Mouse (Mus musculus) heart, postnatal 25 days (tissue): ENCODE data around the gene Gm39566. TPM values are rescaled to one million over a fixed set of nuclear protein-coding genes. Genes with fewer than 3 reads are reported as not detected.

Experiments
- DNase-seq: peaks from one replicate; pipeline ENCODE4 v3.0.0; 2022; ENCODE audit warnings: low spot score
- intact Hi-C: fragments of 180-260 bp; cut with DNase I; formaldehyde crosslinking; loops from one replicate; pipeline ENCODE4 v1.15.1; 2025
- total RNA-seq, 2 experiments: library from RNA; stranded (reverse); gene quantifications; 2 replicates each; pipeline ENCODE4 v1.2.3; 2021

Gene Gm39566
- total RNA-seq, 2 experiments from 2014 or later = not detected

DNA sequence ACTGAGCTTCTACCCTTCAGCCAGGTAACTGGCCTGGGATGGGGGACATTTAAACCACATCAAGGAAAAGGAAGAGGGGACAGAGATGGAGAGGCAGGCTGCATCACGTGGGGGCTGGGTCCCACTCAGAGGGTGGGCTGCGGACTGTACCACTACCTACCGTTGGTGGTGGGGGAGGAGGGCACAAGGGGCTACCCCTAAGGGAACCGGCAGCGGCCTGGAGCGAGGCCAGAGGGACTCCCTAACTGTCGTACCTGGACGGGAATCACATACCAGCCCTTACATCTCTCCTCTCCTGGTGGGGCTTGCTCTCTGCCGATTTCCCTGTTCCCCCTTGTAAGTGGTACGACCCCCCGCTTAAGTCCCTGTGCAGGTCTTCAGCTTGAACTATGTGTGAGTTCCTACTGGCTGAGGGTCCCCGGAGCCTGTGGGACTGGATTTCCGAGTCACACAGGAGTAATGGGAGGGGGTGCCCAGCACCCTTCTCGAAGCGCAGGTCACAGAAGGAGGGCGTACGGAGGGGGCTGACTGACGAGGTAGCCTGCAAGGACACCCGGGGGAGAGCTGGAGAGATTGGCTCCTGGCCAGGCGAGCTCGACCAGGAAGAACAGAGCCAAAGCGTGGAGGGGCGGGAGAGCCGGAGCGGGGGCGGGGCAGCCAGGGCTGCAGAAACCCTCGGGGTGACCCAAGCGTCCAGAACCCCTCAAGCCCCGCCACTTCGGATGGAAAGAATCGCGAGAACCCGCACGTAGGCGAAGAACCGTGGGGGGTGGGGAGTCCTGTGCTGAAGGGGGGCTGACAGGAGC lies 14.5 kb downstream of the Gm39566 start:
- intact Hi-C loops = no loop called here
- no peak for DNase-seq

DNA sequence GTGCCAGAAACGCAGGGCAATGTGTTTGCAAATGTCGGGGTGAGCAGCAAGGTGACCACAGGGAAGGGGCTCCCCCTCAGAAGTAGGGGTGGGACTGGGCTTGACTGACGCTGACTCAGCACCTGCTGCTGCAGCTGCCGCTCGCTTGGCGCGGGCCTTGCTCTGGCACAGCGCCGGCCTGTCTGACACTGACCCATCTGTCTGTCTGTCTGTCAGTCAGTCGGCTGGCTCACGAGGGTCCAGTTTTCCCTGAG lies 15.0 kb downstream of the Gm39566 start:
- DNase-seq = no peak
- intact Hi-C loops = no loop called here

DNA sequence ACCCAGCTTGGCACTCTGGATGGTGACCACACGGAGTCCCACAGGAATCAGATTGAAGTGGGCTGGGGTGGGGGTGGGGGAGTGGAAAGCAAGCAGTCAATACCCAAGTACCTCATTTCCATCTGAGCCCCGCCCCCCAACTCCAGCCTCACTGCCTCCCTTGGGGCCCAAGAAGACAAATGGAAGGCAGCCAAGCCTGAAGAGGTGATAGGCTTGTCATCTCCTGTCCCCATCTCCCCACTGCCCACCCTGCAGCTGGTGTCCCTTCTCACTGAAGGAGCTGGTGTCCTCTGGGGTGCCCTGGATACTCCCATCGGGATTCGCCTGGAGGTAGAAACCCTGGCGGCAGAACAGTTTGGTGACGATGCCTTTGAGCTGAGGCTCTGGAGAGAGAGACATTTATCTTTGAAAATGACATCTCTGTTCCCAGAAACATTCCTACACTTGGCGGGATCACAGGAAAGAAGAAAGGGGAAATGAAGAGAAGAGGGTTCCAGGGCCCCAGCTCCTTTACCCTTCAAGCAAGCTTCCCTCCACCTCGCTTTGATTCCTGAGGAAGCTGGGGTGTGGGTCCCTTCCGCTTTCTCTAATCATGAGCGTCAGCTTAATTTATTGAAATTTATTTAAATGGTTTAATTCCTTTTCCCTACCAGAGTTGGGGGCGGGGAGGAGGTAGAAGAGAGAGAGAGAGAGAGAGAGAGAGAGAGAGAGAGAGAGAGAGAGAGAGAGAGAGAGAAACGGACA lies 15.5 kb downstream of the Gm39566 start:
- intact Hi-C loops = loop anchor here (2.0 to 5.0 kb wide), 2 partner anchors 37 to 102 kb away; partner anchors contain the start of genes Nlgn2, Tnfsf12 and Tnfsfm13
- no peak for DNase-seq

DNA sequence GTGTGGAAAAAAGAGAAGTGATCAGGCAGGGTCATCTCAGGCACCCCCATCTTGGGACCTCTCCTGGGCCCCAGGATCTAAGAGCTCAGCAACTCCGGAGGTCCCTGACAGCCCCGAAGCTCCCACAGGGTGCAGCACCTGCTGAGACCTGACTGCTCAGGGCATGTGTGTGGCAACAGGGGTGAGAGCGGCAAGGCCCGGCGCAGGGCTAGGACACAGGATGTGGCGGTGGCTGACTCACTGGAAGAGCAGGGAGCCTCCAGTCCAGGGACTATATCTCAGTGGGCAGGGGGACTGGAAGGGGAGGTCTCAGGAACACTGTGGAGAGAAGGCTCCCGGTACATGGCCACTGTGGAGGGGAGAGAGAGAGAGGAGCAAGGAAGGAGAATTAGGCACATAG lies 17.2 kb downstream of the Gm39566 start:
- no peak for DNase-seq
- intact Hi-C loops = loop anchor here (2.0 to 5.0 kb wide), 2 partner anchors 39 to 101 kb away; partner anchors contain the start of genes Nlgn2, Tnfsf12 and Tnfsfm13

DNA sequence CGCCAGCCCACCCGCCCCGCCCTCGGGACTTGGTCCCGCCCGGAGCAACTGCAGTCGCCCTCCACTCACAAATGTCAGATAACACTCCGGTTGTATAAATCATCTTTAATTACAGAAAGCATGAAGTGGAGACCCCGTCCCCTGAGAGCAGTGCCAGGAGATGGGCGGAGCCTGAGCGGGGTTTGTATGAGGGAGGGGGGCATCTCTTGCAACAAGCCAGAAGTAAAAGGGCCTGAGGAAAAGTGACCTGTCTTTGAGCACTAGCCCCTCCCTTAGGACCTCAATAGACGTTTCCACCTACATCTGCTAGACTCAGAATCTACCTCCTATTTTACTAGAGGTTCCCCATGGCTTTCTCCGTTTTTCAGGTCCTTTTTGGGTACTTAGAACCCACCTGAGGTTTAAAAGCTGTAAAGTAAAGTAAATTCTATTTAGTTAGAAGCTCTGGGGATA lies 19.1 kb downstream of the Gm39566 start:
- DNase-seq = no peak
- intact Hi-C loops = loop anchor here (5.0 kb wide), 1 partner anchor 99 kb away; the partner anchor contains the start of genes Tnfsf12 and Tnfsfm13

DNA sequence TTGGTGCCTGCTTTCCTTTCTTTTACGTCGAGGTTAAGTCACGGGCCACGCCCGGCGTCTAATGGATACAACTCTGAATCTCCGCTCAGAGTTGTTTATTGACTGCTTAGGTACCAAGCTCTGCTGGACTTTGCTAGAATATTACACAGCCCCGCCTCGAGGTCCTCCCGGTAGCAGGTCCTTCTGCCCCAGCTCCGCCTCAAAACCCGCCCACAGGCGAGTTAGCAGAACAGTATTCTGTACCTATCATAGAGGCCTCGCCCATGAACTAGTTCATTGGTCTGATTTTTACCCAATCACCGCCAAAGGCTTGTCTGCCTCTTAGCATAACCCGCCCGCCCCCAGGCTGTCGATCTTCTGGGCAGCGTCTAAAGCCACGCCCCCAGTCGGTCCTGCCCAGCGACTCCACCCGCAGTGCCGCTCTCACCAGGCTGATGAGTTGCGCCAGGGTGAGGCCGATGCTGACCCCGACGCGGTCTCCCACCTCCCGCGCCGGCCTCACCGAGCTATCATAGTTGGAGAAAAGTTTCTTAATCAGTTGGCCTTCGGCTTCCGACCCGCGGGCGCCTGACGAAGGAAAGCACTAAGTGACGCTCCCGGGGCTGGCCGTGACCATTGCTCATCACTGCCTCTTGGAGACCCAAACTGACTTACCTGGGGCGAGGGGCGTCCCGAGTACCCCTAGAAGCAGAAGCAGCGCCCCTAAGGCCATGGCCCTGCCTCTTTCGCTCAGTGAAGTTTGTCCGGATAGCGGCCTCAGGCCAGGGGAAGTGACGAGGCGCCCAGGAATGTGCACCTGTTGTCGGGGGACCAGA lies 19.7 kb downstream of the Gm39566 start, which contains the start of gene Chrnb1:
Gene Chrnb1, minus strand, starts transcription at position 776 of the 815 bp plus-strand sequence.
- DNase-seq = peak; percentile 94
- intact Hi-C loops = loop anchor here (5.0 kb wide), 1 partner anchor 98 kb away; the partner anchor contains the start of genes Tnfsf12 and Tnfsfm13

DNA sequence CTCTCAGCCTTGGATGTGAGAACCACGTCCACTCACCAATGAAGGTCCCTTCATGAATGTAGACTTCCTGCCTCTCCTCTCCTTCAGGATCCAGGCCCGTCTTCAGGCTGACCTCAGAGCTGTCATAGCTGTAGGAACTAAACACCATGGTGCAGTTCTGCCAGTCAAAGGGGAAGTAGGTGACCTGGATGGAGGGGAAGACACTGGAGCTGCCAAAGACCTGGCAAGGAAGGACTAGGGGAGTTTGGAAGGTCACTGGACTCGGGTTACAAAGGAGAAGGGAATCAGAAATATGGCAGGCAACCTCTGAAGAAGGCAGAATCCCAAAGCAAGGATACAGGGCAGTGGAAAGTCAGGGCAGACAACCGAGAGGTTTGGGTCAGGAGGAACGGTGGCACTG lies 21.7 kb downstream of the Gm39566 start:
- no peak for DNase-seq
- intact Hi-C loops = no loop called here

DNA sequence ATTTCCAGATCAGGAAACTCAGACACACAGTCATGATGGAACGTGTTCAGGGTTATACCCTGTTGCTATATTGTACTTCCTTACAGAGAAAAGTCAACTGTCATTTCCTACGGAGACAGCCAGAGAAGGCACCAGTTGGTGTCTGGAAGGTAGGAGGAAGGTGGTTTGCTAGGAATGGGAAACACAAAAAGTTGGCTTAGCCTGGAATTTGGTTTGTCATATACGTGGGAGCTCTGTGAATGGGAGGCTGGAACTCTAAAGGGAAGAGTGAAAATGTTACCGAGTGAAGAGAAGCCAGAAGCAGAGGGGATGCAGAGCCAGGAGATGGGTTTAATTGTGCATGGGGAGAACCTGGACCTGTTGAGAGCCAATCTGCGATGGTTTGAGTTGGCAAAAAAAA lies 23.7 kb downstream of the Gm39566 start:
- no peak for DNase-seq
- intact Hi-C loops = no loop called here

DNA sequence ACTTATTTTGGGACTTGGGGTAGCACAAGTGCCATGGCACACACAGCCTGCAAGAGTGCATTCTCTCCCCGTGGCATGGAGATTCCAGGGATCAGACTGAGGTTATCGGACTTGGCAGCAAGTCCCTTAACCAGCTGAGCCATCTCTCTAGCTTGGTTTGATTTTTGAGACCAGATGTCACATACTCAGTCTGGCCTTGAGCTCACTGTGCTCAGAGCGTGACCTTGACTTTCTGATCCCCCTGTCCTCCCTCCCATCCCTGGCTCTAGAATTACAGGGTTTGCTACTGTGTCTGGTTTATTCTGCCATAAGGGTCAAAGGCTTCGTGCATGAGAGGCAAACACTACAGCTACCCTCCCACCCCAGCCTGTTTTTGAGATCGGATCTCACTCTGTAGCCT lies 25.7 kb downstream of the Gm39566 start:
- DNase-seq = no peak
- intact Hi-C loops = no loop called here

DNA sequence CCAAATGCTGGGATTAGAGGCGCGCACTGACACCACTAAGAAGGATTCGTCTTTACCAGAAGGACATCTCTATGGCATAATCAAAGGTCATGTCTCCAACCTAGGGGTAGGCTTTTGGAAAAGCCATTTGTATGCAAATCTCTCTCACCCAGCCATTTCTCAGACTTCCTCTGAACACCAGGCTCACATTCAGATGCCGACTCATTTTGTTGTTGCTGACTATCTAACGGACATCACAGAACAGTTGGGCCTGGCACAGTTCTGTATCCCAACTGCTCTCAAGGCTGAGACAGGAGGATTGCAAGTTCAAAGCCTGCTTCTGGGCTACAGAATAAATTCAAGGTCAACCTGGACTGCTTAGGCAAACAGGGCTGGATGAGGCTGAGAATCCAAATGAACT lies 27.8 kb downstream of the Gm39566 start:
- intact Hi-C loops = no loop called here
- DNase-seq = no peak

DNA sequence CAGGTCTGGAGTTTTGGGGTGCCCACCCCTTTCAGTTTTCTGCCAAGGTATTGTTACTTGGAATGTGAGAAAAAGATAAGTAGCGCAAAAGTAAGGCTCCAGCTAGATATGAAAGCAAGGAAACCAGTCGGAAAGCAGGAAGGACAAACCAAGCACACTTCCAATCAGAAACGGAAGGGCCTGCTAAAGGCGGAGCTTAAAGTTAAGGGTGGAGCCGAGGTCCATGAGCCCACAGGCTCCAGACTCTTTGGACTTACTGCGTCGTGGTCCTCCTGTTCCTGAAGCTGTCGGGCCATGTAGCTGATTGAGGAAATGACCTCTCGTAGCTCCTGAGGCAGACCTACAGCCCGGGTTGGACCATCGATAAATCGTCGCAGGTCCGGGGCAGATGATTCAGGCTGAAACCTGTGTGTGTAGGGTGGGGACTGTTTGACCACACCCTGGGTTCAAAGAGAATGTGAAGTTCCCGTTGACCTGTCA lies 30.3 kb downstream of the Gm39566 start:
- peak; percentile 54 for DNase-seq
- intact Hi-C loops = no loop called here

DNA sequence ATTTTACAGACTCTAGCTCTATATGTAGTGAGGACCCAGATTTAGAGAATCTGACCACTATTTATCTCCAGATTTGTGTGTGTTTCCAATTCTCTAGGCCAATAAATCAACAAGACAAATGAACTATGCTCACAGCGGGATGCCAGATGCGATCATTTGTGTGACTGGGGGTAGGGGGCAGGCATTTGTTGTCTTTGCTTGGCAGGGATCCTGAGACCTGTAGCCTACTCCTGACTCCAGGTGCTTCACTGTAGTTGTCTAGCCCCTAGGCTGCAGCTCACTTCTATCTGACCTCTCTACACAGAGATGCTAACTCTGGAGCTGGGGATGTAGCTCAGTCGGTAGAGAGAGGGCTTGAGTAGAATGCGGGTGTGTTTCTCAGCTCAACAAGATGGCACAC lies 33.3 kb downstream of the Gm39566 start:
- intact Hi-C loops = no loop called here
- no peak for DNase-seq

DNA sequence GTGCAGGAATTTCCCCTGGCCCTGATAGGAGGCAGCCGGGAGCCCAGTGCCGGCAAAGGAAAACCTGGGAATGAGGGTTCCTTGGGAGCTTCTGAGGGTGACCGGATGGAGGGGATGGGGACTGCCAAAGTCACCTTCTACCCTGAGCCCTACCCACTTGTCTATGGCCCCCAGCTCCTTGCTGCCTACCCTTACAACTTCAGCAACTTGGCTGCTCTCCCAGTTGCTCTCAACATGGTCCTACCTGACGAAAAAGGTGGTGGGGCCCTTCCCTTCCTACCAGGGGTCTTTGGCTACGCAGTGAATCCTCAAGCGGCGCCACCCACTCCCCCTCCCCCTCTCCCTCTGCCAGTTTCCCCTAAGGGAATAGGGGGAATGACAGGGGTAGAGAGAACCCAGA lies 36.1 kb downstream of the Gm39566 start:
- intact Hi-C loops = no loop called here
- no peak for DNase-seq

DNA sequence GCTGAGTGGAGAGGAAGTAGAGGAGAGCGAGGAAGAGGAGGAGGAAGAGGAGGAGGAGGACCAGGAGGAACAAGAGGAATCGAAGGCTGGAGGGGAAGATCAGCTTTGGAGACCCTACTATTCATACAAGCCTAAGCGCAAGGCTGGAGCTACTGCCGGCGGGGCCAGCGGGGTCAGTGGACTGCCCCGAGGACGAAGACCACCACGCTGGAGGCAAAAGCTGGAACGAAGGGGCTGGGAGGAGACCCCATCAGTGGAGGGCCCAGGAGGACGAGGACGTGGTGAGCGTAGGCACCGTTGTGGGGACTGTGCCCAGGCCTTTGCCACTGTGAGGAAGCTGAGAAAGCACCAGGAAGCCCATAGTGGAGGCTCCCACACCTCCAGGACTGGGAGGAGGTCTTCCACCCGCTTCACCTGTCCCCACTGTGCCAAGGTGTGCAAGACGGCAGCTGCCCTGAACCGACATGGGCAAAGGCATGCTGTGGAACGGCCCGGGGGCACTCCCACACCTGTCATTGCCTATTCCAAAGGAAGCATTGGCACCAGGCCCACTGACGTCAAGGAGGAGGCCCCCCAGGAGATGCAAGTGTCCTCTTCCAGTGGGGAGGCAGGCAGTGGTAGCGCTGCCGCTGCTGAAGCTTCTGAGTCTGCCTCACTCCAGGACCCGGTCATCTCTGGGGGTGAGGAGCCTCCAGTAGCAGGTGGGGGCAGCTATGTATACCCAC lies 36.7 kb downstream of the Gm39566 start:
- intact Hi-C loops = no loop called here
- DNase-seq = no peak

DNA sequence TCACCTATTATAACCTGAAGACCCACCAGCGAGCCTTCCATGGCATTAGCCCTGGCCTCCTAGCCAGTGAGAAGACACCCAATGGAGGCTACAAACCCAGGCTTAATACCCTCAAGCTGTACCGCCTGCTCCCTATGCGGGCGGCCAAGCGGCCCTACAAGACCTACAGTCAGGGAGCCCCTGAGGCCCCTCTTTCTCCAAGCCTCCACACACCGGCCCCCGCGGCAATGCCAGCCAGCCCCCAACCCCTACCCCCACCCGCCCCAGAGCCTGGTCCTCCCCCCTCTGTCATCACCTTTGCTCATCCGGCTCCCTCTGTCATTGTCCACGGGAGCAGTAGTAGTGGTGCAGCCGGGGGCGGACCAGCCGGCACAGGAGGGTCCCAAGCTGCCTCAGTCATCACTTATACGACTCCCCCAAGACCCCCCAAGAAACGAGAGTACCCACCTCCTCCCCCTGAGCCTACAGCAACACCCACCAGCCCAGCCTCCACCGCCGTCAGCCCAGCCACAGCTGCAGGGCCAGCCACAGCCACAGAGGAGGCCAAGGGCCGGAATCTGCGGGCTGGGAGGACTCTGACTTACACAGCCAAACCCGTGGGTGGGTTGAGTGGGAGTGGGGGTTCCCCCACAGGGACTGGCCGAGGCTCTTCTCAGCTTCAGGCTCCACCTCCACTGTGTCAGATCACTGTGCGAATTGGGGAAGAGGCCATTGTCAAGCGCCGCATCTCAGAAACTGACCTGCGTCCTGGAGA lies 37.4 kb downstream of the Gm39566 start:
- intact Hi-C loops = no loop called here
- no peak for DNase-seq

DNA sequence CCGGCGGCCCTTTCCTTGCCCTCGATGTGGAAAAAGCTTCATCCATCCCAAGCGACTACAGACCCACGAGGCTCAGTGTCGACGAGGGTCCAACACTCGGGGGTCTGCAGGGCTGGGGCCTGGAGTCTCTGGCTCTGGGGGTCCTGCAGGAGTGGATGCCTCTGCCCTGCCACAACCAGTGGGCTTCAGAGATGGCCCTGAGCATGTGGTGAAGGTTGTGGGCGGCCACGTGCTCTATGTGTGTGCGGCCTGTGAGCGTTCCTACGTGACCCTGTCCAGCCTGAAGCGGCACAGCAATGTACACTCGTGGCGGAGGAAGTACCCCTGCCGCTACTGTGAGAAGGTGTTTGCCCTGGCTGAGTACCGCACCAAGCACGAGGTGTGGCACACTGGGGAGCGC lies 38.6 kb downstream of the Gm39566 start:
- intact Hi-C loops = no loop called here
- DNase-seq = no peak

DNA sequence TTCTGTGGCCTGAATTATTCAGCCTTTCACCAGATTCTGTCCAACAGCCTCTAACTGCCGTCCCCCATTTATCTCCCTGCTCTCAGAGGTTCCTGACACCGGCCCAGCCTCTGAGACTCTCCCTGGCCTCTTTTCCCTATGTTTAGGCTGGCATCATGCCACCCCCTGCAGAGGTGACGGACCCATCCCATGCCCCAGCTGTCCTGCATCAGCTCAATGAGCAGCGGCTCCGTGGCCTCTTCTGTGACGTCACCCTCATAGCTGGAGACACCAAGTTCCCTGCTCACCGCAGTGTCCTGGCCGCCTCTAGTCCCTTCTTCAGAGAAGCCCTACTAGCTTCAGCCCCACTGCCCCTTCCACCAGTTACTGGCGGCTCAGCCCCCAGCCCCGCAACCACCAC lies 39.4 kb downstream of the Gm39566 start:
- DNase-seq = no peak
- intact Hi-C loops = no loop called here

DNA sequence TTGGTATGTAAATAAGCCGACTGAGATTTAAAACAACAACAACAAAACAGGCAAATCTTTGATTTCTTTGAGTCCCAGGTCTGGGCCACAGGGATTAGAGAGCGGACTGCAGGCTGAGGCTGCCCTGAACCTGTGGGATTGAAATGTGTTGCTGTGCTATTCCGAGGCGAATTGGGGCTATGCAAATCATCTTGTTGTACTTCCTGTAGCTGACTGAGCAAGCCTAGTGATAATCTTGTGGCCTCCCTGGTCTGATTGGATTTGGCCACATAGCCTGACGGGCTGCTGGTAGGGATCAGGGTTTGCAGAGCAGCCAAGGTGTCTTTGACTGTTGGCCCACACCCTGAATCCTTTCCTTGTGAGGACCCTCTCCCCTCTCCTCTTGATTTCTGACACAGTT lies 40.1 kb downstream of the Gm39566 start:
- intact Hi-C loops = no loop called here
- no peak for DNase-seq

DNA sequence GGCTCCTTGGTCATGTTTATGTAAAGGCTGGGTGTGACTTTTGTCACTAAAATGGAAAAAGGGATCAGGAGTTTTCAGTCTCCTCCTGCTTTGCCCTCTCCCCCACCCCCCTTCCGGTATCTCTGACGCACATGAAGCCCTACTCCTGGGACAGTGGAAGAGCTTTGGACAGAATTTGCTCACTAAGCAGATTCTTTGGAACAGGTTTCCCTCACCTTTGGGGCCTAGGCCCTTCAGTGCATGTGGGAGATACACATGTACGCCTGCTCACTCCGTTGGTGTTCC lies 47.5 kb downstream of the Gm39566 start:
- intact Hi-C loops = loop anchor here (2.0 kb wide), 1 partner anchor 35 kb away; no protein-coding TSS in a partner anchor
- no peak for DNase-seq
